In the genomic region with DNA sequence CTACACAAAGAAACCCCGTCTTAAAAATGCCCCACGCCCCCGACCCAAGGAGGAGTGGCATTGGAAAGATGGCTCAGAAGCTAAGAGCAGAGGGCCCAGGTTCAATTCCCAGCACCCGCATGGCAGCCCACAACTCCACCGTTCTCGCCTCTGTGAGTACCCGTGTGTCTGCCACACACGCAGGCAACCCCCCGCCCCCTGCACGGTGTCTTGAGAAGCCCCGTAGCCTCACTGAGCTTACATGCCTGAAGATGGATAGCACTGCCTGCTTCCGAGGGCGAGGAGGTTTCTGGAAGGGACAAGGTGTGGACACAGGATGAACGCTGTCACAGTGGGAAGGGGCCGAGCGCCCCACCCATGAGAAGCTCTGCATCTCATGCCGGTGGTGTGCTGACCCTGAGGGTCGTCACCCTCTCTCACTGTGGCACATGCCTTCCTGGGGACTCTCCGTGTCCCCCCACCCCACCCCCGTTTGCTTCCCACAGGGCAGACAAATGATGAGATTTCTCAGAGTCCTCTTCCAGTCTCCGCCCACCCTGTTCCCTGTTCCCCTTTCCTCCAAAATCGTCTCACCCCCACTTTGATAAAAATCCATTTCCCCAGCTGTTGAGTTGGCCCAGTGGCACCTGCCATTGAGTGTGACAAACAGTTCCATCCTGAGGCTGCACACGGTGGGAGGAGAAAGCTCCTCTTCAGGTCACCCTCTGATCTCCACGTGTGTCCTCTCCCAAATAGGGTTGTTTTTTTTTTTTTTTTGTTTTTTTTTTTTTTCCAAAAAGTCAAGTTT, we compare ENCODE assay signal across 26 mouse cellular contexts. TPM values are rescaled to one million over a fixed set of nuclear protein-coding genes. Genes with fewer than 3 reads are reported as not detected.
DNase-seq lines count a peak whose midpoint lies in the region; ATAC-seq and TF ChIP-seq lines count a peak whose summit lies in the region.
"Had no signal": no experiment of that assay in that cellular context is flagged by ENCODE, and none has a peak within 500 bp of the region (broad histone marks: within the 10 kb centered on the region; RNA-seq: fewer than 3 reads in every experiment).

No protein-coding gene starts in this region.

- ATAC-seq in midbrain, postnatal 0 days (ENCODE audit: low FRiP score) = no peak
- ATAC-seq: activated CD4-positive, CD25-positive, alpha-beta regulatory T cell, adult 4 months; forebrain, embryonic 15.5 days; hindbrain, embryonic 16.5 days had no signal

- peak; percentile 37; the same call in 1 of the 2 replicates for TF ChIP-seq POLR2A in lung, adult 2 months (IDR thresholded peaks at IDR 0.05; ENCODE audit: borderline replicate concordance, extremely low read depth, low read depth, low read length)

- H3K4me2 ChIP-seq in midbrain, postnatal 0 days (ENCODE audit: low read depth, low read length, poor library complexity, severe bottlenecking) = no peak overlapping the region
- H3K4me2 ChIP-seq: embryonic facial prominence, embryonic 15.5 days; limb, embryonic 15.5 days; liver, embryonic 13.5 days had no signal

- no peaks in the 10 kb centered on the region for H3K9me3 ChIP-seq in midbrain, embryonic 10.5 days (replicated peaks)
- no peaks in the 10 kb centered on the region for H3K9me3 ChIP-seq in midbrain, postnatal 0 days (ENCODE audit: low read length)
- H3K9me3 ChIP-seq: embryonic facial prominence, embryonic 10.5 days; embryonic facial prominence, embryonic 15.5 days; forebrain, embryonic 15.5 days; kidney, embryonic 15.5 days; limb, embryonic 10.5 days; limb, embryonic 15.5 days; liver, embryonic 13.5 days; neural tube, embryonic 15.5 days had no signal

- intact Hi-C loops in left cerebral cortex, postnatal 10 days (cut with DNase I) = no loop called here

- H3K4me1 ChIP-seq in lung, adult 2 months (ENCODE audit: control insufficient read depth, insufficient read depth, low read length) = peaks cover 3% of the 10 kb centered on the region; the same call in 1 of the 2 replicates
- H3K4me1 ChIP-seq in midbrain, embryonic 10.5 days = peaks cover 41% of the 10 kb centered on the region
- H3K4me1 ChIP-seq in midbrain, postnatal 0 days (ENCODE audit: insufficient read depth, low read length) = no peaks in the 10 kb centered on the region

- H3K27ac ChIP-seq in midbrain, embryonic 10.5 days (replicated peaks) = no peak overlapping the region
- H3K27ac ChIP-seq in midbrain, postnatal 0 days (ENCODE audit: low read depth, low read length) = no peak overlapping the region
- H3K27ac ChIP-seq: embryonic facial prominence, embryonic 10.5 days; embryonic facial prominence, embryonic 15.5 days; forebrain, embryonic 15.5 days; gastrocnemius, adult 2 months; kidney, embryonic 15.5 days; layer of hippocampus, adult 2 months; limb, embryonic 10.5 days; limb, embryonic 15.5 days; liver, embryonic 13.5 days; macrophage; neural tube, embryonic 15.5 days had no signal

- peak; percentile 3 for DNase-seq in embryo, embryonic 10 days (ENCODE audit: low spot score)
- DNase-seq in embryo, embryonic 11 days = no peak
- DNase-seq in lung, adult 2 months = no peak
- no peak for DNase-seq in lung, postnatal 36 days
- DNase-seq in midbrain, embryonic 10.5 days (ENCODE audit: low spot score) = peak; percentile 11
- DNase-seq in midbrain, postnatal 0 days (ENCODE audit: low spot score) = no peak
- DNase-seq in lung, postnatal 10 days = peak; percentile 51
- no peak for DNase-seq in left cerebral cortex, postnatal 10 days (ENCODE audit: extremely low spot score in 1 of 2, low spot score in 2 of 2)
- DNase-seq: layer of hippocampus, postnatal 36 days; liver, embryonic 13.5 days; midbrain, embryonic 14.5 days; right cerebral cortex, postnatal 25 days had no signal

- 65% methylated on average over 24 of the region's 24 CpGs for WGBS in lung, adult 2 months
- 84% methylated on average over 24 of the region's 24 CpGs for WGBS in midbrain, embryonic 10.5 days
- WGBS in midbrain, postnatal 0 days = 88% methylated on average over 24 of the region's 24 CpGs

- no peak overlapping the region for H3K4me3 ChIP-seq in lung, adult 2 months (replicated peaks; ENCODE audit: extremely low read depth, low read depth, low read length)
- no peak overlapping the region for H3K4me3 ChIP-seq in midbrain, embryonic 10.5 days
- no peak overlapping the region for H3K4me3 ChIP-seq in midbrain, postnatal 0 days (ENCODE audit: low read depth, low read length)
- H3K4me3 ChIP-seq: embryonic facial prominence, embryonic 15.5 days; forebrain, embryonic 15.5 days; kidney, embryonic 15.5 days; layer of hippocampus, adult 2 months; limb, embryonic 10.5 days; limb, embryonic 15.5 days; liver, embryonic 13.5 days; neural tube, embryonic 15.5 days had no signal

- no peaks in the 10 kb centered on the region for H3K36me3 ChIP-seq in midbrain, embryonic 10.5 days
- no peaks in the 10 kb centered on the region for H3K36me3 ChIP-seq in midbrain, postnatal 0 days (ENCODE audit: insufficient read depth, low read length)
- H3K36me3 ChIP-seq: embryonic facial prominence, embryonic 10.5 days; embryonic facial prominence, embryonic 15.5 days; forebrain, embryonic 15.5 days; kidney, embryonic 15.5 days; limb, embryonic 10.5 days; limb, embryonic 15.5 days; liver, embryonic 13.5 days; neural tube, embryonic 15.5 days had no signal

- no peak overlapping the region for H3K9ac ChIP-seq in midbrain, postnatal 0 days (replicated peaks; ENCODE audit: low read length, poor library complexity, severe bottlenecking)
- H3K9ac ChIP-seq: embryonic facial prominence, embryonic 15.5 days; forebrain, embryonic 15.5 days; kidney, embryonic 15.5 days; limb, embryonic 15.5 days; liver, embryonic 13.5 days; neural tube, embryonic 15.5 days had no signal

- TF ChIP-seq CTCF in lung, adult 2 months (IDR thresholded peaks at IDR 0.05; ENCODE audit: insufficient read depth, low read length) = no peak
- TF ChIP-seq CTCF in midbrain, postnatal 0 days (IDR thresholded peaks at IDR 0.05) = no peak

- peaks cover under 1% of the 10 kb centered on the region for H3K27me3 ChIP-seq in midbrain, embryonic 10.5 days (ENCODE audit: low read depth, poor library complexity, severe bottlenecking)
- H3K27me3 ChIP-seq in midbrain, postnatal 0 days (ENCODE audit: insufficient read depth, low read length) = no peaks in the 10 kb centered on the region
- H3K27me3 ChIP-seq: embryonic facial prominence, embryonic 15.5 days; forebrain, embryonic 15.5 days; limb, embryonic 15.5 days; neural tube, embryonic 15.5 days had no signal

RNA-seq across cellular contexts. Expression of a gene that starts 6.9 kb away (rescaled TPM):
- polyA plus RNA-seq in lung, adult 2 months (2012; rRNA removed) = 242 and 329 TPM in 2 replicates
- 21.9 and 22.2 TPM in 2 replicates for polyA plus RNA-seq in midbrain, embryonic 10.5 days (2016; fragmentation: Nextera tagmentation; extraction: Ambion mirVana)
- 1.3 TPM in 2 replicates for total RNA-seq in midbrain, postnatal 0 days (2014; rRNA removed)
- polyA plus RNA-seq in midbrain, postnatal 0 days (2015; fragmentation: Nextera tagmentation; extraction: Ambion mirVana) = 1.4 and 1.7 TPM in 2 replicates
- 1 to 10 TPM; 2.4 to 3.3 TPM for total RNA-seq in left cerebral cortex, postnatal 10 days (2021)
- total RNA-seq: common myeloid progenitor, adult 5-6 weeks; megakaryocyte-erythroid progenitor cell, adult 5-6 weeks had no signal
- polyA plus RNA-seq: activated CD4-positive, CD25-positive, alpha-beta regulatory T cell, adult 4 months; macrophage had no signal

RNA-seq across cellular contexts. Expression of a gene that starts 7.7 kb away (rescaled TPM):
- polyA plus RNA-seq in lung, adult 2 months (2012; rRNA removed) = 1.7 and 4.0 TPM in 2 replicates
- polyA plus RNA-seq in midbrain, embryonic 10.5 days (2016; fragmentation: Nextera tagmentation; extraction: Ambion mirVana) = 38.8 and 55.4 TPM in 2 replicates
- total RNA-seq in midbrain, postnatal 0 days (2014; rRNA removed) = 192 and 197 TPM in 2 replicates
- 160 and 162 TPM in 2 replicates for polyA plus RNA-seq in midbrain, postnatal 0 days (2015; fragmentation: Nextera tagmentation; extraction: Ambion mirVana)
- 100 to 1,000 TPM; 127 to 141 TPM for total RNA-seq in left cerebral cortex, postnatal 10 days (2021)
- polyA plus RNA-seq: activated CD4-positive, CD25-positive, alpha-beta regulatory T cell, adult 4 months had no signal

RNA-seq across cellular contexts. Expression of a gene that starts 14.3 kb away (rescaled TPM):
- polyA plus RNA-seq in lung, adult 2 months (2012; rRNA removed) = 317 and 391 TPM in 2 replicates
- 20.5 and 20.8 TPM in 2 replicates for polyA plus RNA-seq in midbrain, embryonic 10.5 days (2016; fragmentation: Nextera tagmentation; extraction: Ambion mirVana)
- total RNA-seq in midbrain, postnatal 0 days (2014; rRNA removed) = 46.6 and 47.7 TPM in 2 replicates
- polyA plus RNA-seq in midbrain, postnatal 0 days (2015; fragmentation: Nextera tagmentation; extraction: Ambion mirVana) = 148 and 153 TPM in 2 replicates
- total RNA-seq in left cerebral cortex, postnatal 10 days (2021) = 10 to 100 TPM; 20.5 to 21.3 TPM

RNA-seq across cellular contexts. Expression of a gene that starts 47.8 kb away (rescaled TPM):
- 7.9 and 12.6 TPM in 2 replicates for polyA plus RNA-seq in lung, adult 2 months (2012; rRNA removed)
- polyA plus RNA-seq in midbrain, embryonic 10.5 days (2016; fragmentation: Nextera tagmentation; extraction: Ambion mirVana) = 4.2 and 4.7 TPM in 2 replicates
- 0.52 TPM in 1 of 2 replicates, not detected in the other for total RNA-seq in midbrain, postnatal 0 days (2014; rRNA removed)
- 1.2 and 2.0 TPM in 2 replicates for polyA plus RNA-seq in midbrain, postnatal 0 days (2015; fragmentation: Nextera tagmentation; extraction: Ambion mirVana)
- not detected for total RNA-seq in left cerebral cortex, postnatal 10 days (2021)
- total RNA-seq: layer of hippocampus, postnatal 36 days had no signal
- polyA plus RNA-seq: macrophage had no signal

RNA-seq across cellular contexts. Expression of a gene that starts 57.9 kb away (rescaled TPM):
- polyA plus RNA-seq in lung, adult 2 months (2012; rRNA removed) = 182 and 190 TPM in 2 replicates
- 106 and 111 TPM in 2 replicates for polyA plus RNA-seq in midbrain, embryonic 10.5 days (2016; fragmentation: Nextera tagmentation; extraction: Ambion mirVana)
- 121 and 127 TPM in 2 replicates for total RNA-seq in midbrain, postnatal 0 days (2014; rRNA removed)
- 122 and 140 TPM in 2 replicates for polyA plus RNA-seq in midbrain, postnatal 0 days (2015; fragmentation: Nextera tagmentation; extraction: Ambion mirVana)
- 10 to 100 TPM; 41.6 to 42.1 TPM for total RNA-seq in left cerebral cortex, postnatal 10 days (2021)

Comparison
In these comparisons a context has a peak if more than half of its experiments do, and no peak if none do; other contexts are left out.
1. DNase-seq: peak in embryo, embryonic 10 days (single experiment), midbrain, embryonic 10.5 days (single experiment) and lung, postnatal 10 days (single experiment); none in embryo, embryonic 11 days (single experiment), lung, adult 2 months (single experiment), lung, postnatal 36 days (single experiment), midbrain, postnatal 0 days (single experiment) and left cerebral cortex, postnatal 10 days (0 of 2).
2. RNA of a gene that starts 6.9 kb away (polyA plus RNA-seq): 242 to 329 TPM in lung, adult 2 months; 21.9 to 22.2 TPM in midbrain, embryonic 10.5 days and 1.4 to 1.7 TPM in midbrain, postnatal 0 days; every median in the first group is over 10 times any median in the second.